Mouse (Mus musculus): ENCODE results near the gene Grm8.

Gene Grm8

GRCm38 (mm10) chr6:28042339-28042738, 92.6 kb downstream of the Grm8 start:
- no peak for DNase-seq (ENCODE audit: low read depth, low spot score)

- DNase-seq (ENCODE audit: low read depth, low spot score): no peak
These were observed 94.2 kb downstream of the Grm8 start for GRCm38 (mm10) chr6:28040815-28041214.

DNA sequence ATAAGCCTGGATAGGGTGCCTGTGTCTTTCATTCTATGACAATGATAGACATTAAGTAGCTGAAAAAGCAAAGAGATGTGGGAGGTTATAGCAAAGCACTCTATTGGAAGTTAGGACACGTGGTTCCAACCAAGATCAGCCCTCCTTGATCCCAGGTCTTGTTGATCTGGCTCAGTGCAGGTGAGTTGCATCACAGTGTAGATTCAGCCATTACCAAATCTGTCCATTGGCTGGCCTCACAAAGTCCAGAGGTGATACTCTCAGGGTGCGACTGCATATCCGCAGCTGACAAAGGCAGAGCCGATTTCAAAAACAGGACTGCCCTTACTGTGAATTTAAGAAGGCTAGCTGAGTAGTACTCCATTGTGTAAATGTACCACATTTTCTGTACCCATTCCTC, 103.0 kb downstream of the Grm8 start:
- no peak for DNase-seq (ENCODE audit: low read depth, low spot score)

DNA sequence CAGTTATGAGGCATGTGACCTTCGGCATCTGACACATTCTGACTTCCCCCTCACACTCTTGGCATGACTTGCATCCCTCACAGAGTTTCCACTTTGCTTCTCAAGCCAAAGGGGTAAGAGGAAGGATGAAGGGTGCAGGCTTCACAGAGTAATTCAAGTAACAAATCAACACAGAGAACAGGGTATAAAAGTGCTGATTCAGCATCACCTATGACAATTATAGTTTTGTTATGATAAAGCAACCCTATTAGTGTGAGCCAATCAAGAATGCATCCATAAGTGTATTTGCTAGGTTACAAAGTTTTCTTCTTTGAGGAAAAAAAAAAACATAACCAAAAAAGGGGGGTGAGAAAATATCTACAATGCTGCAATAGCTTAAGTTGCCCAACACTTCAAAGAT, 117.3 kb downstream of the Grm8 start:
- DNase-seq (ENCODE audit: low read depth, low spot score): no peak

DNA sequence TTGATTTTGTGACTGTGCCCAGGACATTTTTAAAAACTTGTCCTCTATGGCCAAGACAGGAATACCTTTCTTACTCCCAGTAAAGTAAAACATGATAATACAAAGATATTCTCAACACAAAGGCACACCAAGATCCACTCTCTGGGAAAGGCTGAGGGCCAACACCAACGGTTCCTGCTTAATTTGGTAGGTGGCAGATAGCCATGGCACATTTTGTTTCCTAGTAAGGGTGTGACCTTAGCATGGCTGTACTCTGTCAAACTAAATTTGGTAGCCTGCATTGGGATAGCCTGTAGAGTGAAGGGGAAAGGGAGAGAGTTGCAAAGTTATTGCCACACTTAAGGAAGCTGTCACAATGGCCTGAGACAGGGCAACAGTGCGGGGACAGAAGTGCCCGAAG, 128.0 kb downstream of the Grm8 start:
- no peak for DNase-seq (ENCODE audit: low read depth, low spot score)

DNA sequence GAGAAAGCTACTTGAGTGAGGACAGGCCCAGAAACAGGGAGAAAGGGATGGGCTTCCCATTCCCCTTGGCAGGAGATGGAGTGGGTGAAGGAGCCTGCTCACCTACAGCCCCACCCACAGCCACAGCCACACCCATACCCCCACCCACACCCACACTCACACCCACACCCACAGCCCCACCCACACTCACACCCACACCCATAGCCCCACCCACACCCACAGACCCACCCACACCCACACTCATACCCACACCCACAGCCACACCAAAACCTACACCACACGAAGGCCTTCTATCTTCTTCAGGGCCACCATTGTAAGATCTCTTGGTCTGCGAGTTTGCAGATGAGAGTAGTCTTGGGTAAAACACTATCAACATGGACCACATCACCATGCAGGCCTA, 137.7 kb downstream of the Grm8 start:
- DNase-seq (ENCODE audit: low read depth, low spot score): no peak

- no peak for DNase-seq (ENCODE audit: low read depth, low spot score)
These were observed 143.7 kb downstream of the Grm8 start for GRCm38 (mm10) chr6:27991241-27991640.

DNA sequence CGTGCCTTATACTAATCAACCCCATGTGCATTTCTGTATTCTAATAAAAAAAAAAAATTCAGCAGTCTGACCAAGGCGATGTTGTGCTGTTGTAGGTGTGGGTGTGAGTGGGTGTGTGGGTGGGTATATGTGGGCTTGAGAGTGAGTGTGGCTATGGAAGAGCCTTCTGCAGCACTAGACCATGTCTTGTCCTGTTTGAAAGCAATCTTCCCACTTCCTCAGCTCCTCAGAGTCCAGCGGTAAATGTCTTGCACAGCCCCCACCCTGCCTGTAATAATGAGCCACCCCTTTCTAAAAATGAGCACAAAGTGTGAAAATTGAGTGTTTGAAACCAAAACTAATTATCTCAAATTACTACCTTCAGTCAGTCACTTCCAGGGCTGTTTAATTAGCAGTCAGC, 152.4 kb downstream of the Grm8 start:
- no peak for DNase-seq (ENCODE audit: low read depth, low spot score)

GRCm38 (mm10) chr6:27982021-27982420, 153.0 kb downstream of the Grm8 start:
- DNase-seq (ENCODE audit: low read depth, low spot score): no peak

- DNase-seq (ENCODE audit: low read depth, low spot score): no peak
These were observed 157.6 kb downstream of the Grm8 start for GRCm38 (mm10) chr6:27977361-27977760.

- DNase-seq (ENCODE audit: low read depth, low spot score): no peak
These were observed 166.1 kb downstream of the Grm8 start for GRCm38 (mm10) chr6:27968859-27969258.

DNA sequence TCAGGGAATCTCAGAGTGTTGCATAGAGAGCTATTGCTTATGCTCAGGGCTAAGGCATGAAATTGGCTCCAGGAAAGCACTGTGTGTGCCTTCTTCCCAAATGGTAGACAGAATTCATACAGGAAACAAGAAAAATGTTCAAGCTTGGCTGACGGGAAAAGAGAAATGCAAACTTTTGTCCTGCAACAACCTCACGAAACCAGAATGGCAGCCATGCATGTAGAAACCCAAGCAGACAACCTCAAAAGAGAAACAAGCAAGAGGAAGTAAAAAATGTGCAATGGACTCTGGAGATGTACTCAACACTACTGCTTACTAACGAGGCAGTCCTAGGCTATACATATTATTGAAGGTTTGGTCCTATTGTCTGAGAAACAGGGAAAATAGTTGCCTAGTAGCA, 167.9 kb downstream of the Grm8 start:
- no peak for DNase-seq (ENCODE audit: low read depth, low spot score)

- no peak for DNase-seq (ENCODE audit: low read depth, low spot score)
These were observed 169.7 kb downstream of the Grm8 start for GRCm38 (mm10) chr6:27965237-27965636.

DNA sequence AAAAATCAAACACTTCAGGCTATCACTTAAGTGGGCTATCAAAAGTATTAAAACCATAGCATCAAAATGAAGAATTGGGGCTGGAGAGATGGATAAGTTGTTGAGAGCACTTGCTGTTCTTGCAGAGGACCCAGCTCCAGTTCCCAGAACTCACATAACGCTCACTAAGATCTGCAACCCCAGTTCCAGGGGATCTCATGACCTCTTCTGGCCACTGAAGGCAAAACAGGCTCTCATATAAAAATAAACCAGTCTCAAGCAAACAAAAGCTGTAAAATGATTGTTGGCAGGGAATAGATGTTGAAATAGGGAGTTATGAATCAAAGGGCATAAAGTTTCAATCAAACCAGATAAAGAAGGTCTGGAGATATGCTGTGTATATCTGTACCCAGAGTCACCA, 171.1 kb downstream of the Grm8 start:
- no peak for DNase-seq (ENCODE audit: low read depth, low spot score)

DNA sequence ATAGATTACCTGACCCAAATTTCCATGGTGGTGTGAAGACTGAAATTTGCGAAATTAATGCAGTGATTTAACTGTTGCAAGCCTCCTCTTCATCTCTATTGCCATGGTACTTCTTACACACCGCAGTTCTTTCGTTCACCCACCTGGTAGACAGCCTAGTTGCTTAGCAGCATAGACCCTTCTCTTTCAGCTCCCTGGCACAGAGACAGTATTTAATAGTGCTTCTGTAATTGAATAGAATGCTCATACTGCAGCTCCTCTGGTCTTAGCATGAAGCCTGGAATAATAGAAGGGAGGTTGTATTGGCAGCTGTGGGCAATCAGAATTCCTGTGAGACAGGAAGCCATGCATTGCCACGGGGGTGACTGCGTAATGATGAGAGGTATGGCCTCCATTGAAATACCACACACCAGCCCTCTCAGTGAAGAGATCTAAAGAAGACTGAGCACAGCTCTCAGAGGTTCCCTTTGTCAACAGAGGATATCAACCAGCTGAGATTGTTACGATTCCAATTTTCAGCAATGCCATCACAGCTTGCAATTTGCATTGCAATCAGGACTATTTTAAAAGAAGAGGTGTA, 178.6 kb downstream of the Grm8 start:
- no peak for DNase-seq (ENCODE audit: low read depth, low spot score)

- DNase-seq (ENCODE audit: low read depth, low spot score): no peak
These were observed 183.5 kb downstream of the Grm8 start for GRCm38 (mm10) chr6:27951433-27951832.

DNA sequence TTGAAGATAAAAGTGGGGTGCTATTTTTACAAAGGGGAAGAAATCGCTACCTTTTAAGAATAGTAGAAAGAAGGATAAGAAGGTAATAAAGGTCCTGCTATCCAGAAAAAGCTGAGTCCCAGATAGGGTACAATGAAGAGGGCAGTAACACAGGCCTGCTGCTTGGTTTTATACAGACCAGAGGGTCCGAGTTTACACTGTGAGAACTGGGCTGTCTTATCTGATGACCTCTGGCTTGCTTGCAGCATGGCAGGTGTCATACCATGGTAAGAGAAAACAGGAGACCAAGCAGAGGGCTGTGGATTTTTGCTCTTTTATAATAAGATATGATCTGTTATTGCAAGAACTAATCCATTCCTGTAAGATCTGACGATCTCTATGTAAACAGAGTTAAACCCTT, 206.9 kb downstream of the Grm8 start:
- no peak for DNase-seq (ENCODE audit: low read depth, low spot score)

DNA sequence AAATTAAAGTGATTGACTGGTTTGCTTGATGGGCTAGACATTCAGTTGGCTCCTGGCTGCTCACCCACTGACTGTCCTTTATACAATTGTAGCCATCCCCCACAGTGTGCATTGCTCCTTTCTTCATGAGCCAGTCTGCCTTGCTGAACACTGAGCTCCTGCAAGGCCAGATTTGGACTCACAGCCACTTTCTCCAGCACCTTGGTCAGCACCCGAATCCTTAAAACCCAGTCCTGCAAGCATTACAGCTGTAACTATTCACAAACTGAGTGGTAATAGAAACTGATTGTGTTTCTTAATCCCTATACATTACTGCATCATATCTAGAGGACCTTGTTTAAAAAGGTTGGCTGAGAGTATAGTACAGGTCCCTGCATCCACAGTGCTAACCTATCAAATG, 221.7 kb downstream of the Grm8 start:
- no peak for DNase-seq (ENCODE audit: low read depth, low spot score)

GRCm38 (mm10) chr6:27904358-27904757, 230.6 kb downstream of the Grm8 start:
- DNase-seq (ENCODE audit: low read depth, low spot score): no peak

GRCm38 (mm10) chr6:27902224-27902623, 232.8 kb downstream of the Grm8 start:
- DNase-seq (ENCODE audit: low read depth, low spot score): no peak

GRCm38 (mm10) chr6:27901396-27901795, 233.6 kb downstream of the Grm8 start:
- DNase-seq (ENCODE audit: low read depth, low spot score): no peak

DNA sequence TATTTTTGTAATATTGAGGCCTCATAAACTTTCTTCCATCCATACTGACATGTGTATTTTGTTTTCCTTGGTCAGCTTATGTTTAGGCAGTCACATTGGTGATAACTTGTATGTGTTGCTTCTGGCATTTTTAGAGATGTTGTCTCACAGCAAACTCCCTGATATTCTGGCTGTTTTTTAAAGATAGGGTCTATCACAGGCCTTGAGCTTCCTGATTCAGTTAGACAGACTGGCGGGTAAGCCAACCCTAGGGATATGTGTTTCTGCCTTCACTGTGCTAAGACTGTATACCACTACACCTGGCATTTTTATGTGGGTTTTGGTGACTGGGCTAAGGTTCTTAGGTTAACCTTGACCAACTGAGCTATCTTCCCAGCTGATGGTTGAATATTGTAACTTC, 239.8 kb downstream of the Grm8 start:
- no peak for DNase-seq (ENCODE audit: low read depth, low spot score)

DNA sequence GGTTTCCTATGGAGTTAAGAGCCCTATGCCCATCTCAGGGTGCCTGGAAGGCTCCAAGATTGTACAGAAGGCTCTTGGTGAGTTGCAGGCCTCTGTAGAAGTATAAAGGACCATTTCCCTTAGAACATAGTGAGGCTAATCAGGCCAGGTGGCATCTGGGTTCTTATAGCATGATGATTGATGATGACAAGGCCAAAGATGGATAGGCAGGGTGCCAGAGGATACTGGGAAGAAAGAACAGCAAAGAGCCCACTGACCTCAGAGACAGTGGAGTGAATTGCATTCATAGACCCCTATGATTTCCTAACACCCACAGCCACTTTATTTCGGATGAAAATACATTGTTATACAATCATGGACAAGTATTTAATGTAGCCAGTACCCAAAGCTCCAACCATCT, 242.1 kb downstream of the Grm8 start:
- DNase-seq (ENCODE audit: low read depth, low spot score): no peak

GRCm38 (mm10) chr6:27888391-27888790, 246.6 kb downstream of the Grm8 start:
- DNase-seq (ENCODE audit: low read depth, low spot score): no peak
